Mouse (Mus musculus): ENCODE measurements around the gene Tcf7. TPM values are rescaled to one million over a fixed set of nuclear protein-coding genes. Genes with fewer than 3 reads are reported as not detected.

The Tcf7 gene
- polyA plus RNA-seq, 1 experiment: 10.3 TPM

DNA sequence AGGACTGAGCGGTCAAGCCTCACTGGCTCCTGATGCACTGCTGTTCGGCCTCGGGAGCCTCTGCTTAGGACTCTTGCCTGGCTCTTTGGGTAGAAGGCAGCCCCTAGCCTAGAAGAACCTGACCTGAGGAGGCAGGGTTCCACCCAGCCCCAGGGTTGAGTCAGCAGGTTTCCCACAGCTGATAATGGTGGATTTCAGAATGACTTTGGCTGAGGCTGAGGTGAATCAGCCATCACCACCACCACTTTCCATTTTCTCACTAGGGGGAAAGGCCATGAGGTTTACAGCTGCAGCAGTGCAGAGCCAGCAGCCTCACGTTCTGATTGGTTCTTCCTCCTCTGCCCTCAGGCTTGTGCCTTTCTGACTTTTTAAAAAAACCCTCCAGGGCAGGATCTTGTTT lies 21.9 kb downstream of the Tcf7 start:
- no peak for DNase-seq (ENCODE audit: low read depth)
- TF ChIP-seq POLR2A (IDR thresholded peaks at IDR 0.05; ENCODE audit: borderline replicate concordance, extremely low read depth, insufficient read depth, insufficient read length, poor library complexity, severe bottlenecking) (no peak), CTCF (IDR thresholded peaks at IDR 0.05; ENCODE audit: borderline replicate concordance, extremely low read depth, insufficient read depth, insufficient read length) (no peak)

DNA sequence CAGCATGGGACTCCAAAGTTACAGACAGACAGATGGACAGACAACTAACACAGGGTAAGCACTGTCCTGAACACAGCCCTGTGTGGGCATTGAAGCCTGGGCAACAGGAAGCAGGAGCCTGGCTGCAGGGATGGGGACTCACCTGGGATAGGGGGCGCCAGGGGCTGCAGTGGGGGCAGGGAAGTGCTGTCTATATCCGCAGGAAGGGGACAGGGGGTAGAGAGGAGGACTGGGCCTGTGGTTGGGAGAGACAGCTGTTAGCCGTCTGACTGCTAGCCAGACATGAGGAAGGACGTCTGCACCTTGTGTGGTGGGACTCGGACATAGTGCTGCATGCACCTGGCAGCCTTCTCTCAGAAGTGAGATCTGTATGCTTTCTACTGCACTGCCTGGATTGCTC lies 24.1 kb downstream of the Tcf7 start:
- no peak for DNase-seq (ENCODE audit: low read depth)
- no peak for TF ChIP-seq CTCF (IDR thresholded peaks at IDR 0.05; ENCODE audit: borderline replicate concordance, extremely low read depth, insufficient read depth, insufficient read length)
- no peak for TF ChIP-seq POLR2A (IDR thresholded peaks at IDR 0.05; ENCODE audit: borderline replicate concordance, extremely low read depth, insufficient read depth, insufficient read length, poor library complexity, severe bottlenecking)

DNA sequence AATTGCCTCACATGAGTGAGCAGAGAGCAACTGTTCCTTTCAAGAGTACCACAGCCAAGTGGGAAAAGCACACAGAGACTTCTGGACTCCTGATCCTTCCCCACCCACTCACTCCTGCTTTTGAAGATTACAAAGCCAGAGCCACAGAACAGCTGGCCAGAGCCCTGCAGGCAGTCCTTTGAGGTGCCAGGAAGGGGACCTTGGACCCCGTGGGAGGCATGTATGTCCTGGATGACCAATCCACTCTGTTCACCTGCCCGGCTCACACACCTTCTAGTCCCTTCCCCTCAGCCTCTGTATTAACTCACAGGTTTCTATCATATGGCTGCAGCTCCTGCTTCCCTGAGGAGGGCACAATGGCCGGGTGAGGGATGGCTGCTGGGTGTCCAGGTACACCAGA lies 25.4 kb downstream of the Tcf7 start:
- DNase-seq (ENCODE audit: low read depth): no peak
- TF ChIP-seq POLR2A (IDR thresholded peaks at IDR 0.05; ENCODE audit: borderline replicate concordance, extremely low read depth, insufficient read depth, insufficient read length, poor library complexity, severe bottlenecking) (no peak), CTCF (IDR thresholded peaks at IDR 0.05; ENCODE audit: borderline replicate concordance, extremely low read depth, insufficient read depth, insufficient read length) (no peak)

DNA sequence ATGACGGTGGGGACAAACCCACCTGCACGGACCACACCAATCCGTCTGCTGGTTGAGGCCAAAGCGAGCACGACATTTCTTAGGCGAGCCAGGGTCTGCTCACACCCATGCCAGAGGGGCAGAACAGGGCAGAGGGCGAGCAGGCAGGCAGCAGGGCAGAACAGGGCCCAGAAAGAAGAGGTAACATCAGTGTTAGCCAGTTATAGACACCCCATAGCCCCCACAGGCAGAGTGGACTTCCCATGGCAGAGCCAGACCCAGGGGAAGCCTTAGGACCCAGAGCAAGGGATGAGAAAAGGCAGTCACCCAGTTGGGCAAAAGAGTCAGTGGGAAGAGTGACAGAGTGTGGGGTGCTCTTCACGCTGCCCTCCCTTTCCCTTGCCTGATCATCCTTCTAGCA lies 27.7 kb downstream of the Tcf7 start:
- DNase-seq (ENCODE audit: low read depth): no peak
- TF ChIP-seq POLR2A (IDR thresholded peaks at IDR 0.05; ENCODE audit: borderline replicate concordance, extremely low read depth, insufficient read depth, insufficient read length, poor library complexity, severe bottlenecking) (no peak), CTCF (IDR thresholded peaks at IDR 0.05; ENCODE audit: borderline replicate concordance, extremely low read depth, insufficient read depth, insufficient read length) (no peak)

DNA sequence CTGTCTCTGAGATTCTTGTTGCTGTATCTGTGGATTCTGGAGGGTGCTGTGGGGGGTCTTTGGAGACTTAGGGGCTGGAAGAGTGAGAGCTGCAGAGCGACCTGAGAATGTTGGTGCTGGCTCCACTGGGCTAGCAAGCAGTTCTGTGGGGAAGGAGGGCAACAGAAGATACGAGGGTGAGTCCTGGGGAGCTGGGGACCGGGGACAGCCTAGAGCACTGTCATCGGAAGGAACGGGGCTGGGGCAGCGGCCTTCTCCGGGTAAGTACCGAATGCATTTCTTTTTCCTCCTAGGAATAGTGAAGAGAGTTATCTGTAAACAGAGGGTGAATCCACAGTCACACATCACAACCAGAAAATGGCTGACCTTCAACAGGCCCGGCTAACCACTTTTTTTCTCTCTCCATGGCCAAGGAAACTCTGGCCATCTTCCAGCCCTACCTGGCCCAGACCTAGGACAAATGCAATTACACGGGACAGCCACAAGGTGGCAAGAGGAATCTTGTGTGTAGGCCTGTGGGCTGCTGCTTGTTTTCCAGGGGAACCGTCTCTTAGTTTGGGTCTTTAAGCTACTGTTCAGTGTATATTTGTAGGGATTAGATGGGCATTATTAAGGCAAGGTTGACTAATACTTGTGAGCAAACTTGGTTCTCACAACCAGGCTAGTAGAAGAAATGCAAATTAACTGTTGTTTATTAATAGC lies 29.0 kb downstream of the Tcf7 start:
- TF ChIP-seq CTCF (IDR thresholded peaks at IDR 0.05; ENCODE audit: borderline replicate concordance, extremely low read depth, insufficient read depth, insufficient read length) (peak; percentile 91), POLR2A (IDR thresholded peaks at IDR 0.05; ENCODE audit: borderline replicate concordance, extremely low read depth, insufficient read depth, insufficient read length, poor library complexity, severe bottlenecking) (no peak)
- peak; percentile 79 for DNase-seq (ENCODE audit: low read depth)

DNA sequence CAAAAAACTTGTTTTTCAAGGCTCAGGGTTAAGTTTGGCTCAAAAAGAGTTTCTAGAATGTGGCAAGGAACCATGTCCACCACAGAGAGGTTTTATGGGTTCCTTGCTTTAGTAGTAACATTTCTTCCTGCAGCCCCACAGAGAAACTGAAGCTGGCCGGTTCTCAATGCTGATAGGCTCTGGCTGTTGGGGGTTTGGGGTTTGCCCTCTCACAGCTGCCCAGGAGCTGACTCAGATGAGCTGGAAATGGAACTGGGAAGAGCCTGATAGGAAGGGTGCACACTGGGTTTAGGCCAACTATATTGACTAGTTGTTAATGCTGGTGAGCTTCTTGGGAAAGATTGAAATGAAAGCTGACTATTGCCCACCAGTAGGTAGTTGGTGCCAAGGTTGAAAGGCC lies 30.1 kb downstream of the Tcf7 start:
- no peak for TF ChIP-seq POLR2A (IDR thresholded peaks at IDR 0.05; ENCODE audit: borderline replicate concordance, extremely low read depth, insufficient read depth, insufficient read length, poor library complexity, severe bottlenecking)
- TF ChIP-seq CTCF (IDR thresholded peaks at IDR 0.05; ENCODE audit: borderline replicate concordance, extremely low read depth, insufficient read depth, insufficient read length): no peak
- DNase-seq (ENCODE audit: low read depth): no peak

DNA sequence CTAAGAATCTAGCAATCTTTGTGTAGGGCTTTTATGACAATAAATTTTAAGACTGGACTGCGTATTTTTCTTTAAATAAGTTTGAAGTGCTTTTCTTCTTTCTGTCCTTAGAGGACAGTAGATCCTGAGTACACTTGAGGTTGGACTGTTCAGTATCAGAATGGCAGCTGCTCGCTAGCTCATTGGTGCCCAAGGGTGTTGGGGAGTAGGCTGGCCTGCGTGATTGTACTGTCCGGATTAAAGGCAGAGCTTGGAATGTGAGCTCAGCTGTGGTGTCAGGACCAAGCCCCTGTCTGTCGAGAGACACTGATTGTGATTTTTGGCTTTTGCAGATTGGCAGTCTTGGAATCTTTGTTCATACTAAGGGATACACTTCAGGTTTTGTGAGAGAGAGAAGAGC lies 31.0 kb downstream of the Tcf7 start:
- no peak for TF ChIP-seq POLR2A (IDR thresholded peaks at IDR 0.05; ENCODE audit: borderline replicate concordance, extremely low read depth, insufficient read depth, insufficient read length, poor library complexity, severe bottlenecking)
- no peak for TF ChIP-seq CTCF (IDR thresholded peaks at IDR 0.05; ENCODE audit: borderline replicate concordance, extremely low read depth, insufficient read depth, insufficient read length)
- DNase-seq (ENCODE audit: low read depth): no peak

DNA sequence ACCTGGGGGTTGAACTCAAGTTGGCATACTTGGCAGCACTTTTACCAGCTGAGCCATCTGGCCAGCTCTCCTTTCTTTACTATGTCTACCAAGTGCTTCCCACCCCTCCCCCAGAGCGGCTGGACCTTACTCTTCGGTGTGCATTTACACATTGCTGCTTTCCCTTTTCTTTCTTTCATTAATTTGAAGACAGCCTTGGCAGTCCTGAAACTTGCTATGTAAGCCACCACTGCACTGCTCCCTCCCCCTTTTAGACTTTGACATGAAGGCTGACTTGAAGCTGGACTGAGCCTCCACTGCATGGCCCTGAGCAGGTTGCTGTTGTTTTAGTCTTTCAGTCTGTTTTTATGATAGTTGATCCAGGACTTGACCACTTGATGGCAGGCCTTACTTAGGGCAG lies 33.4 kb downstream of the Tcf7 start:
- DNase-seq (ENCODE audit: low read depth): peak; percentile 13
- TF ChIP-seq CTCF (IDR thresholded peaks at IDR 0.05; ENCODE audit: borderline replicate concordance, extremely low read depth, insufficient read depth, insufficient read length) (no peak), POLR2A (IDR thresholded peaks at IDR 0.05; ENCODE audit: borderline replicate concordance, extremely low read depth, insufficient read depth, insufficient read length, poor library complexity, severe bottlenecking) (no peak)

DNA sequence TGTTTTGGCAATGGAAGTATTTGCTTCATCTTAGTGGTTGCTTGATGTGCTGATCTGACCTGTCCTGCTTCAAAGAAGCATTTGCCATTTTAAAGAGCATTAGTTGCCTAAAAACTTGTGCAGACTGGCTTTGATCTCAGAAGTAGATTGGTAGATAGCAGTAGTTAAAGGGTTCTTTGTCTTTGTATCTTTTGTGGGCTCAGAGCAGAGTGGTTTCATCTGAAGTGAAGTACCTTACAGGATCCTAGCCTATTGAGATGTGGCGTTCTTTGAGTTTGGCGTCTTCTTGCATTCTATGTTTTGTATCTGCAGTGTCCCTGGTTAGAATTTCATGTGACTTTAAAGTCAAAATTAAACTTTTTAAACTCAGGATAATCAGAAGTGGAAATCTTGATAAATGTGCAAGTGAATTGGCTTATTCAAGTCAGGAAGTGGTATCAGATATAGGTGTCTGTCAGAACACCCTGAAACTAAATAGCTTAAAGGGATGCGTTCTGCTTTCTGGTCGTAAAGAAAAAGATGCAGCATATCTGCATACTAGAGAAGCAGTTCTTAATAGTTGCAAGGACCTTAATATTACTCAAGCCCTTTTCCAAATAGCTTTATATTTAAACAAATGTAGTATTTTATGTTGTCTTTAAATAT lies 41.8 kb downstream of the Tcf7 start:
- no peak for DNase-seq (ENCODE audit: low read depth)
- TF ChIP-seq POLR2A (IDR thresholded peaks at IDR 0.05; ENCODE audit: borderline replicate concordance, extremely low read depth, insufficient read depth, insufficient read length, poor library complexity, severe bottlenecking) (no peak), CTCF (IDR thresholded peaks at IDR 0.05; ENCODE audit: borderline replicate concordance, extremely low read depth, insufficient read depth, insufficient read length) (no peak)

DNA sequence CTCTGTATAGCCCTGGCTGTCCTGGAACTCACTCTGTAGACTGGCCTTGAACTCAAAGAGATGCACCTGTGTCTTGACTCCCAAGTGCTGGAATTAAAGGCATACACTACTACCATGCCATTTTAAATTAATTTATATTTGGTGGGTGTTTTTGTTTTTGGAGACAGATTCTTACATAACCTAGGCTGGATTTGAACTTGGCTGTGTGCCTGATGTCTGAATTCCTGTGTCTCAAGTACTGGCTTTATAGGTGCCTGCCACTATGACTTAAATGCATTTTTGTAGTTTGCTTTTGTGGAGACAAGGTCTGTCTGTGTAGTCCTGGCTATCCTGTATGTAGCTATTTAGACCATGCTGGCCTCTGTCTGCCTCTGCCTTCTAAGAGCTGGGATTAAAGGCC lies 48.3 kb downstream of the Tcf7 start:
- no peak for DNase-seq (ENCODE audit: low read depth)
- no peak for TF ChIP-seq CTCF (IDR thresholded peaks at IDR 0.05; ENCODE audit: borderline replicate concordance, extremely low read depth, insufficient read depth, insufficient read length)

DNA sequence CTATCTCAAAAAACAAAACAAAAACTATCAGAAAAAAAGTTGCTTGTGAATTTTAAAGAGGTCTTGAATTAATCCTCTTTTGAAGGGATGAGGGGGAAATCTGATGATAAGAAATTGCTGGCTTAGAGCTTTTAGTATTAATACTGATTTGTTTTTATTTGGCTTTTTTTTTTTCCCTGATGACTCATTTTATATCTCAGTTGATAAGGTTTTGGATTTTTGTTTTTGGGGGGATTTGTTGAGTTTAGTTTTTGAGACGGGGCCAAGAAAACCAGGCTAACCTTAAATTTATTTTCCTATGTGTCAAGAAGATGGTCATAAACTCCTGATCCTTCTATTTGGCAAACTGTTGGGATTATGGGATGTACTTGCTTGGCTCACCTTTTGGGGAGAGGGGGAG lies 48.9 kb downstream of the Tcf7 start:
- no peak for TF ChIP-seq CTCF (IDR thresholded peaks at IDR 0.05; ENCODE audit: borderline replicate concordance, extremely low read depth, insufficient read depth, insufficient read length)
- no peak for TF ChIP-seq POLR2A (IDR thresholded peaks at IDR 0.05; ENCODE audit: borderline replicate concordance, extremely low read depth, insufficient read depth, insufficient read length, poor library complexity, severe bottlenecking)
- DNase-seq (ENCODE audit: low read depth): no peak

DNA sequence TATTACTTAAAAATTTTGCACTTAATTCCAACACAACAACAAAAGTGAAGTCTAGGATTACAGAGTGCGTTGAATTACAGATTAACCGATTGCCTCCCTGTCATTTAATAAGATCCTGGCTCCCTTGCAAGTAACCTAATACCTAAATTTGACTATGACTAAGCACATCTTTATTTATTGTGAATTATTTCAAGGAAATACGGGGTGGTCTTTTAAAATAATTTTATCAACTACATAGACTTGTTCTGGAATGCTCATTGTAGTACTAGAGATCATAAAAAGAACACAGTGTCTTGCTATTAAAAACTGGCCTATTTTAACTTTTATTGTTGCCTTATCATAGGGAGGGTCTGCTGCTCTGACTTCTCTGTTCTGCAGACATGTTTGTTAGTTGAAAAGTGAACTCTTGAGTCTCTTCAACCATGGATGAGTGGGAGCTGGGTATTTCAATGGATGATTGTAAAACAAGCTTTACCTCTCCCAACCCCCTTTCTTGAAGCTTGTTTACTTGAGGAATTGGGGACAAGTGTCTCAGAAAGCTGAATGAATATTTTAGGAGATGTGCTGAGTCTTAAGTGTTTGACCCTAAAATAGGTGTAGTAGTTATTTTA lies 49.7 kb downstream of the Tcf7 start:
- no peak for DNase-seq (ENCODE audit: low read depth)

More for the DNA sequence above, 49.7 kb downstream of the Tcf7 start:
- TF ChIP-seq POLR2A (IDR thresholded peaks at IDR 0.05; ENCODE audit: borderline replicate concordance, extremely low read depth, insufficient read depth, insufficient read length, poor library complexity, severe bottlenecking) (no peak), CTCF (IDR thresholded peaks at IDR 0.05; ENCODE audit: borderline replicate concordance, extremely low read depth, insufficient read depth, insufficient read length) (no peak)

All from brain, embryonic 14.5 days (tissue).